Comparison of ENCODE assay signal across 1 mouse cellular context in the genomic region with DNA sequence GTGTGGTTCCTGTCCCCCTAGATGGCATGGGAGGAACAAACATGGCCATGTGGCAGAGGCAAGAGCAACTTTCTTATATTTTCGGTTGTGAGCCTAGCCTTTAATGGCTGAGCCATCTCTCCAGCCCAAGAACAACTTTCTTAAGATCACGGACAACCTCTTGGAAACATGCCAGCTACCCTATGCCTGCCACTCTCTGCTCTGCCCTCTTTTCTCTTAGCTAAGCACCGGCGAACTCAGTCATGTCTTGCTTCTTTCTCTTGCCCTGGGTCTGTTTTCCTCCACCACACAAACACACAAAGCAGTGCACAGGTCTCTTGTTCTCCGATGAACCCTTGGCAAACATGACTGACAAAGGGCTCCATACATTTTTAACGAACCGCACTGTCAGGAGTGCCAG.
TF ChIP-seq lines count a peak whose summit lies in the region.

No protein-coding gene starts in this region.

TF ChIP-seq in MEL, 35 proteins besides CTCF, POLR2A, EP300 and RAD21:
- no peak for TF ChIP-seq SMC3 (IDR thresholded peaks at IDR 0.05; ENCODE audit: low read depth, low read length)
- TF ChIP-seq USF2 (IDR thresholded peaks at IDR 0.05; ENCODE audit: borderline replicate concordance in 1 of 2, insufficient read depth in 1 of 2, low read depth in 1 of 2, low read length in 2 of 2) = no peak
- TF ChIP-seq ETS1 (IDR thresholded peaks at IDR 0.05; ENCODE audit: low read depth, low read length) = 0 out of 2 replicates have a peak, but pooled peaks have one; percentile 40
- TF ChIP-seq POLR2AphosphoS2 (IDR thresholded peaks at IDR 0.05; ENCODE audit: low read length) = no peak
- no peak for TF ChIP-seq JUND (IDR thresholded peaks at IDR 0.05; ENCODE audit: low read depth, low read length)
- no peak for TF ChIP-seq TAL1 (IDR thresholded peaks at IDR 0.05; ENCODE audit: low read length)
- TF ChIP-seq POLR2AphosphoS5 (IDR thresholded peaks at IDR 0.05; ENCODE audit: borderline replicate concordance, low read depth, low read length) = no peak
- TF ChIP-seq TBP (IDR thresholded peaks at IDR 0.05; ENCODE audit: low read depth, low read length) = peak; percentile 39
- TF ChIP-seq ZKSCAN1 (IDR thresholded peaks at IDR 0.05; ENCODE audit: low read depth, low read length) = no peak
- no peak for TF ChIP-seq NRF1 (IDR thresholded peaks at IDR 0.05; ENCODE audit: insufficient read depth, low read depth, low read length, poor library complexity, severe bottlenecking)
- TF ChIP-seq MYB (IDR thresholded peaks at IDR 0.05; ENCODE audit: low read depth, low read length) = no peak
- TF ChIP-seq TCF12 (IDR thresholded peaks at IDR 0.05; ENCODE audit: low read depth, low read length) = no peak
- 0 out of 2 replicates have a peak, but pooled peaks have one; percentile 20 for TF ChIP-seq HCFC1 (IDR thresholded peaks at IDR 0.05; ENCODE audit: low read depth, low read length)
- TF ChIP-seq ZC3H11A (IDR thresholded peaks at IDR 0.05; ENCODE audit: low read depth, low read length) = no peak
- TF ChIP-seq RCOR1 (IDR thresholded peaks at IDR 0.05; ENCODE audit: low read depth, low read length) = peak; percentile 22; the same call in 1 of the 2 replicates
- no peak for TF ChIP-seq ELF1 (IDR thresholded peaks at IDR 0.05; ENCODE audit: low read depth, low read length)
- no peak for TF ChIP-seq CHD2 (IDR thresholded peaks at IDR 0.05; ENCODE audit: low read length)
- TF ChIP-seq KAT2A (conservative IDR thresholded peaks at IDR 0.05; ENCODE audit: low read depth, low read length) = no peak
- no peak for TF ChIP-seq NELFE (IDR thresholded peaks at IDR 0.05; ENCODE audit: low read depth, low read length)
- TF ChIP-seq MYC (IDR thresholded peaks at IDR 0.05; ENCODE audit: low read depth, low read length) = no peak
- 0 out of 2 replicates have a peak, but pooled peaks have one; percentile 25 for TF ChIP-seq GATA1 (IDR thresholded peaks at IDR 0.05; ENCODE audit: low read depth, low read length)
- TF ChIP-seq E2F4 (IDR thresholded peaks at IDR 0.05; ENCODE audit: borderline replicate concordance, low read depth, low read length) = no peak
- TF ChIP-seq MAZ (IDR thresholded peaks at IDR 0.05; ENCODE audit: low read depth, low read length) = no peak
- 0 out of 2 replicates have a peak, but pooled peaks have one; percentile 6 for TF ChIP-seq MAX (IDR thresholded peaks at IDR 0.05; ENCODE audit: low read length)
- no peak for TF ChIP-seq ZMIZ1 (IDR thresholded peaks at IDR 0.05; ENCODE audit: low read depth, low read length)
- TF ChIP-seq GABPA (IDR thresholded peaks at IDR 0.05; ENCODE audit: low read depth, low read length) = no peak
TF ChIP-seq in MEL: peak in this region for 6.
